Mouse (Mus musculus) brain, embryonic 14.5 days (tissue): Measurements from ENCODE around the gene Arhgef38.

ENCODE experiments used
- CTCF ChIP-seq: fragments of 200-500 bp; IDR thresholded peaks from 2 replicates; pipeline ENCODE4 v1.5.1; 2012; ENCODE audit warnings: inconsistent platforms, mild to moderate bottlenecking, moderate library complexity, borderline replicate concordance; ENCODE audit not compliant: insufficient read depth, insufficient read length; ENCODE audit errors: extremely low read depth
- POLR2A ChIP-seq: fragments of 200-500 bp; IDR thresholded peaks from 2 replicates; pipeline ENCODE4 v1.6.1; 2012; ENCODE audit warnings: mild to moderate bottlenecking, inconsistent platforms, borderline replicate concordance; ENCODE audit not compliant: poor library complexity, insufficient read depth, insufficient read length, severe bottlenecking; ENCODE audit errors: extremely low read depth

GRCm38 (mm10) chr3:133230427-133230826 is 4.3 kb downstream of the Arhgef38 start:
- no peak for TF ChIP-seq POLR2A
- no peak for TF ChIP-seq CTCF
